Mouse (Mus musculus): ENCODE measurements around the gene Kdelr1. TPM values are rescaled to one million over a fixed set of nuclear protein-coding genes. Genes with fewer than 3 reads are reported as not detected.
"Not testable (repeated sequence)": the region's sequence is repeated elsewhere in the genome, so short reads cannot be mapped to it uniquely, and the experiment has no call there.

The Kdelr1 gene
- polyA plus RNA-seq, 1 experiment: 208 TPM

DNA sequence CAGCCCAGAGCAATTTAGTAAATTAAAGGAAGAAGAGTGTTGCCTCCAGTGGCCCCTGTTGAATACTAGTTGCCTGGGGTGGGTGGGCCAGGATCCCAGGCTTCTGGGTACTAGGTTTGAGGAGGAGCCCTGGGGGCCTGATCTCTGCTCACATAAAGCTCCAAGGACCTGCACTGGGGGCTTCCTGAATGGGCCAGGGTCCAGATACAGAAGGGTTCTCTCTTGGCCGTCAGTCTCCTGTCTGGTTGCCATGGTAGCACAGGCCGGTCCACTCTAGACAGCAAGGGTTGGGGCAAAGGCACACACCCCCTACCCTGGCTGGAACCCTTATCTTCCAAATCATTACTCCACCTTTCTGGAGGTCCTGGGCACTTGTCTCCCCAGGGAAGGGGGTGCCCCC, 4.7 kb upstream of the Kdelr1 start:
- Histone ChIP-seq H3K4me1 (ENCODE audit: control insufficient read depth, insufficient read depth, low read length) (peaks cover 2% of the 10 kb centered on the region; the same call in 1 of the 2 replicates), H3K4me3 (replicated peaks; ENCODE audit: extremely low read depth, low read depth, low read length) (no peak overlapping the region)
- WGBS: 55% methylated on average over 2 of the region's 2 CpGs
- TF ChIP-seq POLR2A (IDR thresholded peaks at IDR 0.05; ENCODE audit: borderline replicate concordance, extremely low read depth, low read depth, low read length) (no peak), CTCF (IDR thresholded peaks at IDR 0.05; ENCODE audit: insufficient read depth, low read length) (no peak)
- no peak for DNase-seq

DNA sequence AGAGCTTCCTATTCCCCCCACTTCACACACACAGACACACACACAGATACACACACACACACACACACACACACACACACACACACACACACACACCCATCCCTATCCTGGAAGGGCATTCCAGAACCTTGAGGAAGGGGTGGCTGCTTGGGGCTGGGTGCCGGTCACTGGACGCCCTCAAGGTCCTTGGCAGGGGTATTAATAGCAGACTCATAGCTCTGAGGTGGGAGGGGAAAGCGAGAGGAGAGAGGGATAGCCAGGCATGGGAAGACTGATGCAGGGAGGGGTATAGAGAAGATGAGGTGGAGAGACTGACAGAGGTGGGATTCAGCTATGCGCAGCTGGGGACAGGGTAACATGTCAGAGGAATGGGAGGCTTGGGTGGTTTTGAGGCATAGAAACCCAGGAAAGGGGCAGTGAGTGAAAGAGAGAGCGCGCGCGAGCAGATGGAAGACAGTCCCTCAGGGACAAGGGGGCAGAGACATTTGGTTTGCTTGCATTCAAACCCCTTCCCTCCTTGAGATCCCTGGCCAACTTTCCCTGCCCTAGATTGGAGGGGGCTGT, 3.4 kb upstream of the Kdelr1 start:
- no peak for TF ChIP-seq POLR2A (IDR thresholded peaks at IDR 0.05; ENCODE audit: borderline replicate concordance, extremely low read depth, low read depth, low read length)
- WGBS: 27% methylated on average over 8 of the region's 8 CpGs
- no peak for DNase-seq
- H3K4me1 ChIP-seq (ENCODE audit: control insufficient read depth, insufficient read depth, low read length): peaks cover 9% of the 10 kb centered on the region; the same call in 1 of the 2 replicates
- H3K4me3 ChIP-seq (replicated peaks; ENCODE audit: extremely low read depth, low read depth, low read length): no peak overlapping the region

- peaks cover 11% of the 10 kb centered on the region; the same call in 1 of the 2 replicates for H3K4me1 ChIP-seq (ENCODE audit: control insufficient read depth, insufficient read depth, low read length)
- no peak for TF ChIP-seq POLR2A (IDR thresholded peaks at IDR 0.05; ENCODE audit: borderline replicate concordance, extremely low read depth, low read depth, low read length)
- no peak for TF ChIP-seq CTCF (IDR thresholded peaks at IDR 0.05; ENCODE audit: insufficient read depth, low read length)
- no peak overlapping the region for H3K4me3 ChIP-seq (replicated peaks; ENCODE audit: extremely low read depth, low read depth, low read length)
- DNase-seq: no peak
- WGBS: 7% methylated on average over 14 of the region's 14 CpGs
Measured at GRCm38 (mm10) chr7:45869787-45870186, 2.8 kb upstream of the Kdelr1 start.

- Histone ChIP-seq H3K4me1 (ENCODE audit: control insufficient read depth, insufficient read depth, low read length) (peaks cover 13% of the 10 kb centered on the region; the same call in 1 of the 2 replicates), H3K4me3 (replicated peaks; ENCODE audit: extremely low read depth, low read depth, low read length) (no peak overlapping the region)
- DNase-seq: no peak
- WGBS: 3% methylated on average over 30 of the region's 30 CpGs
- TF ChIP-seq CTCF (IDR thresholded peaks at IDR 0.05; ENCODE audit: insufficient read depth, low read length): no peak
- TF ChIP-seq POLR2A (IDR thresholded peaks at IDR 0.05; ENCODE audit: borderline replicate concordance, extremely low read depth, low read depth, low read length): no peak
Measured at GRCm38 (mm10) chr7:45870282-45871058, 2.1 kb upstream of the Kdelr1 start.

DNA sequence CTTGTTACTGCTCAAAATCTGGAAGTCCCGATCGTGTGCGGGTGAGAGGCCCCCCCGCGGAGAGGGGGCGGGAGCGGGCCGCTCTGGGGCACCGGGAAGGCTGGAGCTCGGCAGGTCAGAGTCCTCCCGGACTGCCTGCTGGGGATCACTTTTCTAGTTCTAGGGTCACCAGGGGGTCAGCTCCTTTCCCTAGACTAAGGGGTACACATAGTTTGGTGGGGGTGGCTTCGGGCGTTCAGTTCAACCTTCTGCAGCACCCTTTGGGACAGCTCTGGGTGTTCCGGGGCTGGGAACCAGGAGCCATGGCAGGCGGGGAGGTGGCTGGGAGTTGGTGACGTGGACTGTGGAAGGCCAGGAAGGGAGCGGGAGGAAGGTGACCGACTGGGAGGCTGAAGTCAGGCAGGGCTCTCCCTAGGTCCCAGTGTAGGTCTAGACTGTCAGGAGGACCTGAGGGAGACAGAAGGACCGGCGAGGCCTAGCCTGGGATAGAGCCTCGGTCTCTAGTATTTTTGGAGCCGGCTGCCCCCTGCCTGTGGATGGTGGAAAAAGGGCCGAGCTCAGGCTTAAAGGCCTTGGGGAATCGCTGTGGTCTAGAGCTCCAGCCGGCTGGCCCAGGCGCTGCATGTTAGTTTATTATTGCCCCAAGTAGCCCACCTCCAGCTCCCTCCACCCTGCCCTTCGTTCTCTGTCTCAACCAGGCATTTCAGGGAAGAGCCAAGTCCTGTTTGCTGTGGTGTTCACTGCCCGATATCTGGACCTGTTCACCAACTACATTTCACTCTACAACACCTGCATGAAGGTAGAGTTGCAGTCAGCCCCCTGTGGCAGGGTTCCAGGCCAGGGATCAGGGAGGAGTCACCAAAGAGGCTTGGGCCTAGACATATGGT, 732 bp downstream of the Kdelr1 start:
- TF ChIP-seq POLR2A (IDR thresholded peaks at IDR 0.05; ENCODE audit: borderline replicate concordance, extremely low read depth, low read depth, low read length) (no peak), CTCF (IDR thresholded peaks at IDR 0.05; ENCODE audit: insufficient read depth, low read length) (no peak)
- WGBS: under 1% methylated on average over 28 of the region's 28 CpGs
- H3K4me3 ChIP-seq (replicated peaks; ENCODE audit: extremely low read depth, low read depth, low read length): peak overlapping the region; percentile 86
- DNase-seq: peak; percentile 77
- peaks cover 10% of the 10 kb centered on the region; the same call in 1 of the 2 replicates for H3K4me1 ChIP-seq (ENCODE audit: control insufficient read depth, insufficient read depth, low read length)

- WGBS: 95% methylated on average over 7 of the region's 7 CpGs
- peaks cover 10% of the 10 kb centered on the region; the same call in 1 of the 2 replicates for H3K4me1 ChIP-seq (ENCODE audit: control insufficient read depth, insufficient read depth, low read length)
- no peak for TF ChIP-seq POLR2A (IDR thresholded peaks at IDR 0.05; ENCODE audit: borderline replicate concordance, extremely low read depth, low read depth, low read length)
- no peak for DNase-seq
- H3K4me3 ChIP-seq (replicated peaks; ENCODE audit: extremely low read depth, low read depth, low read length): no peak overlapping the region
Measured at GRCm38 (mm10) chr7:45876895-45877294, 4.3 kb downstream of the Kdelr1 start.

DNA sequence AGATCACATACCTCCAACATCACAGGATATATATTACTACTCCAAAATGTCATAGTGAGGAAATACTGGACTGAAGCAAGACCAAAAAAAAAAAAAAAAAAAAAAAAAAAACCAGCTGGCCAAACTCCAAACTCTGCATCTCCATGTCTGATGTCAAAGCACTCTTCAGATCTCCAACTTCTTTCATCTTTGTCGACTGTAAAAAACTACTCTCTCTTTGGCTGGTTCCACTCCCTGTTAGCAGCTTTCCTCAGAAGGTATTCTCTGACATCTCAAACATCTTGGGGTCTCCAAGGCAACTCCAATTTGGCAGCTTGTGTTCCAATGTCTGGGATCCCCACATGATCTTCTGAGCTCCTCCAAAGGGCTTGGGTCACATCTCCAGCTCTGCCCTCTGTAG, 5.7 kb downstream of the Kdelr1 start, which contains the start of gene Grin2d:
Gene Grin2d (minus strand): TSS at position 101 of the 400 bp plus-strand sequence.
- 74% methylated on average over 1 of the region's 1 CpGs for WGBS
- DNase-seq; H3K4me3 ChIP-seq (replicated peaks; ENCODE audit: extremely low read depth, low read depth, low read length): not testable (repeated sequence)
- peaks cover 10% of the 10 kb centered on the region; the same call in 1 of the 2 replicates for H3K4me1 ChIP-seq (ENCODE audit: control insufficient read depth, insufficient read depth, low read length)

- Histone ChIP-seq H3K4me1 (ENCODE audit: control insufficient read depth, insufficient read depth, low read length) (no peaks in the 10 kb centered on the region), H3K4me3 (replicated peaks; ENCODE audit: extremely low read depth, low read depth, low read length) (no peak overlapping the region)
- over 99% methylated on average over 4 of the region's 4 CpGs for WGBS
- DNase-seq: no peak
- no peak for TF ChIP-seq POLR2A (IDR thresholded peaks at IDR 0.05; ENCODE audit: borderline replicate concordance, extremely low read depth, low read depth, low read length)
Measured at GRCm38 (mm10) chr7:45880531-45880930, 8.0 kb downstream of the Kdelr1 start.

- TF ChIP-seq POLR2A (IDR thresholded peaks at IDR 0.05; ENCODE audit: borderline replicate concordance, extremely low read depth, low read depth, low read length): no peak
- no peak for TF ChIP-seq CTCF (IDR thresholded peaks at IDR 0.05; ENCODE audit: insufficient read depth, low read length)
- 78% methylated on average over 2 of the region's 2 CpGs for WGBS
- Histone ChIP-seq H3K4me3 (replicated peaks; ENCODE audit: extremely low read depth, low read depth, low read length) (no peak overlapping the region), H3K4me1 (ENCODE audit: control insufficient read depth, insufficient read depth, low read length) (no peaks in the 10 kb centered on the region)
- DNase-seq: no peak
Measured at GRCm38 (mm10) chr7:45881011-45881410, 8.4 kb downstream of the Kdelr1 start.
